Mouse (Mus musculus): Measurements from ENCODE around the gene Pth2.

GRCm38 (mm10) chr7:45157459-45157858 is 23.3 kb upstream of the Pth2 start:
- TF ChIP-seq CTCF (IDR thresholded peaks at IDR 0.05; ENCODE audit: low read depth) (no peak), EP300 (IDR thresholded peaks at IDR 0.05; ENCODE audit: low read depth) (no peak)

Measured in heart, postnatal 0 days (tissue).